Mouse (Mus musculus): Measurements from ENCODE around the gene Rftn1.

The Rftn1 gene

DNA sequence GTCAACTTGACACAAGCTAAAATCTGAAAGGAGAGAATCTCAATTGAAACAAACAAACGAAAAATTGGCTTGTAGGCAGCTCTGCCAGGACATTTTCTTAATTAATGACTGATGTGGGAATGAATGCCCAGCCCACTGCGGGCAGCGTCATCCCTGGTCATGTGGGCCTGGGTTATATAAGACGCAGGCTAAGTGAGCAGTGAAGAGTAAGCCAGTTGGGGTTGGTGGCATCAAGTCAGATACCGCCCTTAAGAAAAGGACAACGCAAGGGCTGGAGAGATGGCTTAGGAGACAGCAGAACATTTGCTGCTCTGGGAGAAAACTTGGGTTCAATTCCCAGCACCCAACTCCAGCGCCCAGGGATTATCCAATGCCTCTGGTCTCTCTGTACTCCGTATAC, 97.6 kb downstream of the Rftn1 start:
- DNase-seq (ENCODE audit: low spot score): no peak

DNA sequence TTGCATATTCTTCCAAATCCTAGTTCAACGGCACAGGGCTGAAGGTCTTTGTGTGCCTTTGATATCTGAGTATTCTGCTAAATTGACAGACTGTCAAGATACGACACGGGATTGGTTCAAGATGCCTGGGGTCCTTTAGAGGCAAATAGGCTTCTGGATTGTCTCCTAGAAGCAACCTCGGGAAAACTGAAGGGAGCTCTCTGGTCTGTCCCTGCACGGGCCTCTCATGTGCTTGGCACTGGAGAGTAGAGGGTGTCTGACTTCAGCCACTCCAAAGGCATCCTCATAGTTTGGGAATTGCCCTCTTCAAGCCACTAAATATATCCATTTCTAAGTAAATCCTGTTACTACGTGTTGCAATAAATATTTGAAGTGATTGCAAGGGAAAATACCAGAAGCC, 98.6 kb downstream of the Rftn1 start:
- no peak for DNase-seq (ENCODE audit: low spot score)

DNA sequence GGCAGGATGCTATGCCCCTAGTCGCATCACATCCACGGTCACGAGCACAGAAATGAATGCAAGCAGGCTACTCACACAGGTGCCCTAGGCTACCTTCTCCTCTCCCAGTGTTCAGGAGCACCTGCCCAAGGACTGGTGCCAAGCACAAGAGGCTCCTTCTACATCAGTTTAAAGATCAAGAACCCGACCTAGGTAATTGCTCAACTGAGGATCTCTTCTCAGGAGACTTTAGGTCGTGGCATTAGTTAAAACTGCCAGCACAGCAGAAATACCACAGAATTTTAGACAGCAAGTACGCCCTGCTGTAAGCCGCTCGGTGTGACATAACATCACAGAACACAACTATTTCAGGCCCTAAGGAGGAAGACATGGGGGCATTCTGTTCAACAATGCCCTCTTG, 100.7 kb downstream of the Rftn1 start:
- DNase-seq (ENCODE audit: low spot score): no peak

DNA sequence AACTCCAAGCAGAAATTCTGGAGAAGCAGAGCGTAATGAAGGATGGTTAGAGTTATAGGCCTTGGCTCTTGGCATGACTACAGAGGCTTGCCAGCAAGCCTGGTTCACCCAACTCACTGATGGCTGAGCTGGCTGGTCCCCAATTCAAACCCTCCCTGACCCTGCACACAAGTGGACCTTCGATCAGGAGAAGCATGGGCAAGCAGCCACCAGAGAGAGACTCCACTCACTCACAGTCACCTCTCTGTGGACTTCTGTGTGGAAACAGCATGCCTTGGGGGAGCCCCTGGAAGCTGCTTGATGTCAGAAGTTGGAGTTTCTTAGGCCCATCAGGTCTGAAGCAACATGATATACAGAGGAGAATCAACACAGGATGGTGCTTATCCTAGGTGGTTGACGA, 102.4 kb downstream of the Rftn1 start:
- no peak for DNase-seq (ENCODE audit: low spot score)

DNA sequence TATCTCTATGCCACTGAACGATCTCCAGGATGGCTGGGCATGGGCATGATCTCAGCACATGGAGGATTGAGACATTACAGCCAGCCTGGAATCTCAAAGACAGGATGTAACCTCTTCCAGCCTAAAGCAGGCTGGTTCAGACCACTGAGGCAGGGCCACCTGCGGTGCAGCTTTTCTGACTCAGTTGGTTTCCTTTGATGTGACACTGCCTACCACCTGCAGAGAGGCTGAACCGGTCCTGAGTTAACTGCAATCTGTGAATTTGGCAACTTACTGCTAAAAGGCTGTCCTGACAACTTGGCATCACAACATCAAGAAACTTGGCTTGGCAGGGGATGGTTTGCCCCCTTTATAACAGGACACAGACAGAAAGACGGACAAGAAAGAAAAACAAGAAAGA, 103.6 kb downstream of the Rftn1 start:
- no peak for DNase-seq (ENCODE audit: low spot score)

DNA sequence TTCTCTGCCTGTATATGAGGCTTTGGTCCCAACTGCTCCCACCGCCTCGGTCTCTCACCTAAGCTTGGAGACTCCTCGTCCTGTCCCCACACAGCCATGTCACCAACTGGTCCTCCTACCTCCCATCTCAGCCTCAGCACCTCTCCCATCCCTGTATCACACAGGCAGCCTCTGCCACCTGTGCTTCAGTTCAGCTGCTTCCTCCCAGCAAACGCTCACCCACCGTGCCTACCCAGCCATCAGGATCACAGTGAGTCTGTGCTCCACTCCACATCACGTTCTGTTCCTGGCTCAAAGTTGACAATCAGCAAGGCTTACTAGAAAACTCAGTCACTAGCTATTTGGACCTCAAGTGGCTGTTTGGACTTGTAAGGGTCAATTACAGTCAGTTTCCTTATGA, 105.8 kb downstream of the Rftn1 start:
- DNase-seq (ENCODE audit: low spot score): no peak

DNA sequence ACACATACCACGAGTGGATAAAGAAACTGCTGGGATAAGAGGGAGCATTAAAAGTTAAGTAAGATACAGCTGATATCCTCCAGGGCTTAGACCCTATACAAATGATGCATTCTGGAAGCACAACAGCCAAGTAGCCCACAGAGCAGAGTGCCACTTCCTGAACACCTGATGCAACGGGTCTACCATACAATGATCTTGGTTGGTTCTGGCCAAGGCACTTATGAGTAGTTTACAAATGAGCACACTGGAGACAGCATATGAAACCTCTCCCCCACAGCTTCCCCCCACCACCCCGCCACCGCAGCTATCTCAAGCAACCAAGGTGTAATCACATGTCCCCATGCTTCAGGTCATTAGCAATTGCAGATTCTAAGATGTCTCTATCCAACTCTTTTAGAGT, 106.5 kb downstream of the Rftn1 start:
- DNase-seq (ENCODE audit: low spot score): no peak

DNA sequence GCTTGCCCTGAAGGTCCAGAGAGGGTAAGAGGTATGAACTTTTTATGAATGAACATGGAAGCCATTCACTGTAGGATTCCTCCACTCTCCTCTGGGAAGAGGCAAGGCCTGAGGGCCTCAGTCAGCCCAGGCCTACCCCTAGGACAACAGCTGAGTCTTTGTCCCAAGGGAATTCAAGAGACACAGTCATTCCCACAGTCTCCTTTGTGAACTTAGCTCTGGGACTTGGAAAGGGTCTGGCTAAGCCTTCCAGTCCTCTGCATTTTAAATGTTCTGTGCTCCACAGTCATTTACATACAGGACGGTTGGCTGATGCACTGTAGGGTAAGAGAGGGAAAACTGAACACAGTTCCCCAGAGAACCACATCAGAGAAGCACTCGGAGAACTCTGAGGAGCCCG, 107.5 kb downstream of the Rftn1 start:
- no peak for DNase-seq (ENCODE audit: low spot score)

DNA sequence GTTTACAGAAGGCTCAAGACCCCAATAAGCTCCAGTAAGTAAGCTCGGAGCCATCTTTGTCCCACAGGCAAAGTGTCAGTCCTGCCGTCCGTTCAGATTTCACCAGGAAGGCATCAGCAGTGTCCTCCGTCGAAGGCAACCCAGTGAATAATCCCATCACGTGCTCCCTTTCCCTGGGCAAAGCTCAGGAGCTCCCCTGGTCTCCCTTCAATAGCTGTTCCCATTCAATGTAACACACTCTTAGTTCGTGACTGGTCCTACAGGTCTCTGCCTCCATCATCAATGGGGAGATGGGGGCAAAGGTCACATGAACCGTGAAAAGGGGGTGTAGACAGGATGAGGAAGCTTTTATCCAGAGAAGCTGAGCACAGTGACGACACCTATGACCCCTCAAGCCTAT, 108.8 kb downstream of the Rftn1 start:
- no peak for DNase-seq (ENCODE audit: low spot score)

DNA sequence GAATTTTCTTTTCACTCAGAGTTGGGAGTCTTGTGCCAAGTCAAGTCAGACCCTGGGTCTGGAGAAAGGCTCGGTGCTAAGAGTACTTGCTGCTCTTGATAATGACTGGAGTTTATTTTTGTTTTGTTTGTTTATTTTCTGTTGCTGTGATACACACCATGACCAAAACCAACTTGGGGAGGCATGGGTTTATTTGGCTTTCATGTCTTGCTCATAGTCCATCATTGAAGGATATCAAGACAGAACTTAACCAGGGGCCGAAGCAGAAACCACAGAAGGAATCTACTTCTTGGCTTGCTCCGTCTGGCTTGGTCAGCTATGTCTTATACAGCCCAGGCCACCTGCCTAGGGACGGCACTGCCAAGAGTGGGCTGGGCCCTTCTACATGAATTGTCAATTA, 109.5 kb downstream of the Rftn1 start:
- no peak for DNase-seq (ENCODE audit: low spot score)

DNA sequence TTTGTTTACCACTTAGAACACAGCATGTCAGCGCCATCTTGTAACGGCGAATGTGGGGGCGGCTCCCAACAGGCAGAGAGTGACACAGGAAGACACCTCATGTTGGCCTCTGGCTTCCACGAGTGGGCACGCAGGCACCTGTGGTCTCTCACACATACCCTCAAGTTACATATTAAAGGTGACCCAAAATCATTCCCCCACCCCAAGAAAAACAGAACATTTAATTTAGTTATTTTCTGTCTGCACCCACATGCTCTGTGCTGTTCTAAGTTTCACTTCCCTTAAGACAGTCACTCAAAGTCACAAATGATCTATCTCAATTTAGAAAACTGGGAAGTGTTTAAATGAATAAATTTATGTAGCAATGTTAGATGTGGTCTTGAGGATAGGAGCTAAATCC, 111.7 kb downstream of the Rftn1 start:
- no peak for DNase-seq (ENCODE audit: low spot score)

DNA sequence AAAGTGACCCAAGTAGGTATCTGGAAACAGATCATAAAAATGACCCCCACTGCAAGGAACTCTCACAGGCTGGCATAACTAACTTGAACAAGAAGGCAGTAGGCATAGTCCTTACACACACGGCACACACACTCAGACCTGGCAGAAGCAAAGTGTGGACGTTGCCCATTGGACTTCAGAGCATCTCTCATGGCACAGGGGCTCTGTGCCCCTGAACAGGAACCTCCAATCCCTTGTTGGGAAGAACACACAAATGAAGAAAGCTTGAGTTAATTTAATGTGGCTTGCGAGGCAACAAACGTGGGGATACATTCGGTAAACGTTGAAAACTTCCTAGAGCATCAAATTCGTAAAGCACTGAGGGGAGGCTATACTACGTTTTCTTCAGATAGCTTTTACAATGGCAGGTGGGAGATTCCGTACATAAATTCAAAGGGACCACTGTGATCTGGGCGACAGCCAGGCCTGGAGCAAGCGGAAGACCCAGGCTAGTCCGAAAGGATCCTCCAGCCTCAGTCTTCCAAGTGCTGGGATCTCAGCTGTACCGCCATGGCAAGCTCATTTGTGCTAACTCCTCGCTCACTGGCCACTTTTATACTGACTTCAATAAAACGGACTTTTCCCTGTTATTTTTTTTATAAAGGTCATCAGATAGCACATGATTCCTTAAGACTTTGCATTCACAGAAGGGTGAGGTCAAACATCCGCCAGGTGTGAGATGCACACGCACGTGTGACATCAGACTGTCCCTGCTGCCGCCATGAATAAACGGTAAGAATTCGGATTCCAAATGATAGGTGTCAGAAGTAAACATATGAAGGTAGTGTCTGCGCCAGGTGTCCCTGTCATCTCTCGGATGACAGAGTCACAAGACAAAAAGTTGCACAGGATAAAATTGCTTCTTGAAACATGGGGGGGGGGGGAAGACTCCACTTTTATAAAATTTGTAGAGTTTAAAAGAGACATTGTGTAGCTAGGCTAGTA, 117.2 kb downstream of the Rftn1 start:
- no peak for DNase-seq (ENCODE audit: low spot score)

DNA sequence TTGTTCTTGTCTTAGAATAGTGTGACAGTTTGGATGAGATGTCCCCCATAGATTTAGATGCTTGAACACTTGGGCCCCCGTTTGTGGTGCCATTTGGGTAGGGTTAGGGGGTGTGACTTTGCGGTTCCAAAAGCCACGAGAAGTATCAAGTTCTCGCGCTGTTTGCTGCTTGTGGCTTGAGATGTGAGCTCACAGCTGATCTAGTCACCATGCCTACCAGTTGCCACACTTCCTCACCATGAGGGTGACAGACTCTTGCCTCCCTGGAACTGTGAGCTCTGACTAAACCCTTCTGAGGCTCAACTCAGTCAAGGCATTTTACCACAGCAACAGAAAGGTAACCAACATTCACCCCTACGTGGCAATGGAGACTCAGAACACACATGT, 118.9 kb downstream of the Rftn1 start:
- DNase-seq (ENCODE audit: low spot score): no peak

DNA sequence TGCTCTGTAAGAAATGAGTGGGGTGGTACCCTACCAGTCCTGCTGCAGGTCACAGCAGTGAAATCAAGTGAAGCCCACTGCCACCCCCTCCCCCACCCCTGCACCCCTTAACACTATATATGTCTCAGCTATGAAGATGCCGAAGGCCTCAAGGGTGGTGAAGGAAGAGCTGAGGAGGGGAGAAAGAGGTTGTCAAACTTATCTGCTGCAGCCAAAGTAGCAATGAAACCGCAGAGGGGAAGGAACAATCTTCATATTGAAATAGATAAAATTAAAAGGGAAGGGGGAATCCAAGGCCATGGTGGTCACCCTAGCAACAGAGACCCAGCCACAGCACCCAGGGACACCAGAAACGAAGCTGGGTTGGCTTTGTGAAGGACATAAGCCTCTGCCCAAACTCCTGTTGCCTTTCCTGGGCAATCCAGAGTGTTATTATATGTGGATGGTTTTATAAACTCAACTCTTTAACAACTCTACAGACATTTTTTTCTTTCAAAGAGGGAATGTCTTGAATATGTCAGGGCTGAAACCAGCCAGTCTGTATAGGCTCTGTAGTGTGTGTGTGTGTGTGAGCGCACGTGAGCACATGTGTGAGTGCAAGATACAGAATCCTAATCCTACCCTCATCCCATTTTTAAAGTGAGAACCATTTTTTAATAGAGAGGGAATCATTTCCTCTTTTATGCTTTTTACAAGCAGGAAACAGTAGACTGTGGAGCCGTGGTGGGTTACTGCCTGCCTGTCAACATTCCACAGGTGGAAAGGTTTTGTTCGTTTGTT, 119.5 kb downstream of the Rftn1 start:
- no peak for DNase-seq (ENCODE audit: low spot score)

DNA sequence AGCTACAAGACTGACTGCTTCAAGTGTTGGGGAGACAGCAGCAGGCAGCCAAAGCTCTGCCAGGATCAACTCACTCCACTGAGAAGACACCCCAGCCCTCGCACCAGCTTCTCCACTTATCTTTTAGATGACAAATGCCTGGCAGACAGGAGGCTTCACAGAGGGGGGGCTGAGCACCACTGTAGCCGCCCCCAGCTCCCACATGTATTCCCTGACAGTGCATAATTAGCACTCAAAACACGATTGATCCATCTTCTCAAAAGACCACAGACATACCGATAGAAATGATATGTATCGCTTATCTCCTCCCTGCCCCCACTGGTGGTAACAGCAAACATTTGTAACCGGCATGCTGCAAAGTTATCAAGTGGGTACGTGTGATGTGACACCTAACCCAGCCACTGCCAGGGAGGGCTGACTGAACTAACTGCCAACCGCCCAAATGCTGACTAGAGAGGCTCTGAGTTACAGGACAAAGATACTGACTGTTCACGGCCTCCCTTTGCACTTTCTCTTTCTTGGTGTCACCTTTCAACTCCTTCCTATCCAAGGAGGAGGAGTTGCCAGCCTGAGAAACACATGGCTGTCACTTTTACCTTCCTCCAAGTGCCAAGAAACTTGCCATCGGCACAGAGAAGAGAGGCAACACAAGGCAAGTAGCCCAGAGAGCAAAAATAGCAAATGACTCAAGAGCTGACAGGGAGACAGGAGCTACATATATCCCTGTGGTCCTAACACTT, 120.4 kb downstream of the Rftn1 start:
- peak; percentile 55 for DNase-seq (ENCODE audit: low spot score)

DNA sequence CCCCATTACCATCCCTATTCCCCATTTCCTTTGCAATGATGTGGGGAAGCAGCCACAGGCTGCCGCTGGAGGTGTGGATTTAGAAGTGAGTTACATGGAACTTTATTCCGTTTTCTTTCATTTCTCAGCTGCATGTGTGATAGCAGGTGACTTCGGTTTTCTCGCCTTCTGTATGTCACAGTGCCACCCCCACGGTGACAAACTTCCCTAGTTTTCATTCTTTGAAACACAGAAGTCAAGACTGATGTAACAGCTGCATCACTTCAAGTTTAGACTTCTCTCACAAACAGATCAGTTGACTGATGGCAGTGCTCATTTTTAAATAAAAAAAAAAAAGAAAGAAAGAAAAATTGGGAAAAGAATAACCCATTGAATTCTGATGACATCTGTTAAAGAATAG, 121.3 kb downstream of the Rftn1 start:
- no peak for DNase-seq (ENCODE audit: low spot score)

DNA sequence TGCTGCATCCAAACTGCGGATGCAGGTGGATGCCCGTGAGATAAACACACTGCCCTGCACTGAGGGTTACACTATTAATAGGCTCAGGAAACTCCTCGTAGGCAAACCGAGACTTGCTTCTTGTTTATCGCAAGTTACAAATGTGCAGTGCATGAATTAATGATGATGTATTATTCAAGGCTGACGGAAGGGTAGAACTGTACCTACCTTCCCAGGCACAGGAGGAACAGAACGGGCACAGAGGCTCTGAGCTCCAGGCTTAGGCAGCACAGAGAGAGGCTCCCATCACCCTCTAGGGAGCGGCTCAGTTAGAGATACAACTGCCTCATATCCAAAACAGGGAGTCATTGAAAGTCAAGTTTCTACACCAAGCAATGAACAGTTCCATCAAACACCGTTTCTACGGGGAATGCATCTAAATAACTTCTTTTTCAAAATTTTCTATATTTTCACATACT, 121.8 kb downstream of the Rftn1 start:
- no peak for DNase-seq (ENCODE audit: low spot score)

DNA sequence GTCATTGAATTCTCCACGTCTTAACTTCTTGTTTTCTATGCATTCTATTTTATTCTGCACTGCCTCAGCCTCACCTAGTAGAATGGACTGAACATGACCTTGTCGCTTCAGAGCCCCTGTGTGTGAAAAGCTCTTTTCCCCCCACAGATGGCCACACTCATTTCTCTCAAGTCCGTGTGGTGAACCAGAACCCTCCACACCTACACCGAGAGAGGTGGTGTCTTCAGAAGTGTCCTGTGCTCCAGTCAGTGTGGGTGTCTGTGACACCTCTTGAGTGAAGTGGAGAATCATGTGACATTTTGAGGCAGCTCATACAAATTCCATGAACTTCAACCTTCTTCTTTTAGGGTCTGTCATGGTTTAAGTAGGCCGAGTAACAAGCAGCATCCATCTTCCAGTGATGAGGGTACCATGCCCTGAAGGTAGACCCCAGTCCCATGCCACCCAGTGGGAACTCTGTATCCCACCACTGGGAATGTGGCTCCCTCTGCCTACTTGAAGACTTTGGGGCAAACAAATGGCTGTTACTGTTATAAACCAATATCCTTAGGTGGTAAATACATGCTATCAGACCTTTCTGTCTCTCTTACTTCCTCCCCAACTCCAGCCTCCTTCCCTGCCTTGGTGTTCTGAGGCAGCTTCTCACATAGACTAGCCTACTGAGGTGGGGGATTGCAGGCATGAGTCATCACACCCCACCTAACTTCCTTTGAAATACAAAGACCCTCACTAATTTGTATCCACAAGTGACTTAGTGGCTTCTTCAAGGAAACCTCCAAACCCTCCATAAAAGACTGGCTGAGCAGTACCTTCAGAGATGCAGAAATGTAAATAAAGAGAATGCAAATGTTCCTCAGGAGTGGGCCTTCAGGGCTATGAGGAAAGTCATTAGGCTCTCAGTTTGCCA, 122.4 kb downstream of the Rftn1 start:
- DNase-seq (ENCODE audit: low spot score): no peak

DNA sequence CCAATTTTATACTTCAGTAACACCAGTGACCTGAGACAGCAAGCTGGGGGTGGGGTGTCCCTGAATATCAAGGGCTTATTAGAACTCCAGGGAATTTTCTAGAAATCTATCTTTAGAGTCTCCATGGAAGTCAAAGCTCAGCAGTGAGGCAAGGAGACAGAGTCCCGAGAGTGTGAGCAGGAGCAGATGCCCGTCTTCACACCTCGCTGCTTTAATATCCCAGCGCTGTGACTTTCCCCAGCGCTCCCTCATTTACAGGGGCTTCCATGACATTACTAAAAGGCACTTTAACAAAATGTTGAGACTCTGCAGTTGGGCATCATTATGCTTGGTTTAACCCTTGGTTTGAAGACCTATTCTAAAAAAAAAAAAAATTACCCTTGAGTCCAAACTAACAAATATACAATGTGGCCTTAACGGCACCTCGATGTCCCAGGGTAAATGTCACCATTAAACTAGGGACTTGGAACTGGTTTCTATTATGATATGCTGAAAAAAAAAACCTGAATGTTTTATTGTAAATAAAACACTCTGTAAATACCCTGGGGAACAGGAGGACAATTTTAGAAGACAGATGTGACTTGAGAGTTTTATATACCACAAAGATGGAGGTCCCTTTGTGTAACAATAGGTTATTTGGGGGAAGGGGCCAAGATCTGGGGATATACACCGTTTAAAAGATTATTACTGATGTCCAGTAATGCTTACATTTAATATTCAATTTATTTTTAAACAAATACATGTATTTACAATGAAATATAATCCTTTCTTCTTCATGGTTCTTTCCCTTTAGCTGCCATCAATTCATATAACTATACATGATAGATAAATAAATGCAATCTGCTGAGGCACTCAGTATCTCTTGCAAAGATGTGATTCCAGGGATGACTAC, 123.4 kb downstream of the Rftn1 start:
- DNase-seq (ENCODE audit: low spot score): no peak

DNA sequence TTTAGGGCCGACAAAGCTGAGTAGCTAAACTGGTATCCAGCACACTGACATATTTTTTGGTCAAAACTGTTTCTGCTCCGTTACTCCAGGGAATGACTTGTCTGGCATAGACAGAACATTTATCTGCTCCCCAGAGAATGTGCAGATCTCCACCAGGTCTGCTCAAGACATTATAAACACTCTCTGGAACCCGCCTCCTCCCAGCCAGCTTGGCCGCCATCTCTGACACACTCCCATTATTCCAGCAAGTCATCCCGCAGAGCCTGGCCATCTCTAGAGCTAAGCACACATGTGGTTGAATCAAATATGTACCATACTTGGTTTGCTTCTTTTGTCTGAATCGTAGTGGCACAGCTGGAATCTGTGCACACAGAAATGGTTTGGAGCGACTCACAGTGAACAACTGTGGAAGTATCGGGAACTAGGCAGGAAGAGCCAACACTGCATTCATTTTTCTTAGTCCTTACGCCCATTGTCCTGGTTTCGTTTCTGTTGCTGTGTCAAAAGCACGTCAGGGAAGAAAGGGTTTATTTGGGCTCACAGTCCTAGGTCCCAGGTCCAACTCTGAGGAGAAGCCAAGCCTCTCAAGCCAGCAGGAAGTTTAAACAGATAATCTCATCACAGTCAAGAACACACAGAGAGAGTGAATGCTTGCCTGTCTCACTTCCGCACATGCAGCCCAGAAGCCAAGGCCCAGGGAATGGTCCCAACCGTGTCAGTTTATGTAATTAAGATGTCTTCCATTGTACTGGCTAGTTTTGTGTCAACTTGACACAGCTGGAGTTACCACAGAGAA, 126.4 kb downstream of the Rftn1 start:
- DNase-seq (ENCODE audit: low spot score): no peak

Measured in left cerebral cortex, adult 11 months (tissue).